Mouse (Mus musculus) thymus, postnatal 25 days (tissue): Measurements from ENCODE around the gene Exosc9.

ENCODE experiments used
- DNase-seq: peaks from one replicate; pipeline ENCODE4 v3.0.0; 2022

Gene Exosc9

GRCm38 (mm10) chr3:36552406-36553047, at the start of gene Exosc9:
Gene Exosc9 (plus strand): TSS chr3:36552606.
- peak; percentile 97 for DNase-seq

GRCm38 (mm10) chr3:36505306-36505705, 47.1 kb upstream of the Exosc9 start:
- no peak for DNase-seq

GRCm38 (mm10) chr3:36505809-36506735, 46.3 kb upstream of the Exosc9 start:
- no peak for DNase-seq

- DNase-seq = no peak
Observed at GRCm38 (mm10) chr3:36511491-36511890, 40.9 kb upstream of the Exosc9 start.

GRCm38 (mm10) chr3:36516196-36516595, 36.2 kb upstream of the Exosc9 start:
- DNase-seq = no peak

GRCm38 (mm10) chr3:36521073-36522060, 31.0 kb upstream of the Exosc9 start, which contains the start of gene Gm11549:
Gene Gm11549 (minus strand): TSS chr3:36521813.
- DNase-seq = no peak

GRCm38 (mm10) chr3:36522137-36522536, 30.3 kb upstream of the Exosc9 start:
- DNase-seq = no peak

GRCm38 (mm10) chr3:36524466-36524865, 27.9 kb upstream of the Exosc9 start:
- DNase-seq = no peak

GRCm38 (mm10) chr3:36530345-36530744, 22.1 kb upstream of the Exosc9 start:
- no peak for DNase-seq

- DNase-seq = no peak
Observed at GRCm38 (mm10) chr3:36530781-36531180, 21.6 kb upstream of the Exosc9 start.

GRCm38 (mm10) chr3:36531242-36531641, 21.2 kb upstream of the Exosc9 start:
- no peak for DNase-seq

GRCm38 (mm10) chr3:36531979-36532542, 20.3 kb upstream of the Exosc9 start:
- DNase-seq = no peak

GRCm38 (mm10) chr3:36532738-36533137, 19.7 kb upstream of the Exosc9 start:
- DNase-seq = no peak

- no peak for DNase-seq
Observed at GRCm38 (mm10) chr3:36533201-36533672, 19.2 kb upstream of the Exosc9 start.

- no peak for DNase-seq
Observed at GRCm38 (mm10) chr3:36536041-36536440, 16.4 kb upstream of the Exosc9 start.

- DNase-seq = no peak
Observed at GRCm38 (mm10) chr3:36537701-36538470, 14.5 kb upstream of the Exosc9 start.

GRCm38 (mm10) chr3:36540756-36541155, 11.7 kb upstream of the Exosc9 start:
- no peak for DNase-seq

GRCm38 (mm10) chr3:36541399-36541798, 11.0 kb upstream of the Exosc9 start:
- no peak for DNase-seq

- no peak for DNase-seq
Observed at GRCm38 (mm10) chr3:36544961-36545360, 7.4 kb upstream of the Exosc9 start.

GRCm38 (mm10) chr3:36551343-36551742, 1.1 kb upstream of the Exosc9 start:
- no peak for DNase-seq

GRCm38 (mm10) chr3:36551851-36552384, 488 bp upstream of the Exosc9 start:
- DNase-seq = no peak
